Mouse (Mus musculus) liver, embryonic 14.5 days (tissue): Measurements from ENCODE around the gene Eps8.
A peak's percentile ranks its signal among the peaks of the same experiment; 100 is the strongest.

Source experiments
- CTCF ChIP-seq: IDR thresholded peaks from 2 replicates; pipeline ENCODE4 v1.5.1; 2016; ENCODE audit warnings: antibody characterized with exemption, low read depth, control low read depth
- EP300 ChIP-seq: IDR thresholded peaks from 2 replicates; pipeline ENCODE4 v1.6.1; 2016; ENCODE audit warnings: antibody characterized with exemption, low read depth

DNA sequence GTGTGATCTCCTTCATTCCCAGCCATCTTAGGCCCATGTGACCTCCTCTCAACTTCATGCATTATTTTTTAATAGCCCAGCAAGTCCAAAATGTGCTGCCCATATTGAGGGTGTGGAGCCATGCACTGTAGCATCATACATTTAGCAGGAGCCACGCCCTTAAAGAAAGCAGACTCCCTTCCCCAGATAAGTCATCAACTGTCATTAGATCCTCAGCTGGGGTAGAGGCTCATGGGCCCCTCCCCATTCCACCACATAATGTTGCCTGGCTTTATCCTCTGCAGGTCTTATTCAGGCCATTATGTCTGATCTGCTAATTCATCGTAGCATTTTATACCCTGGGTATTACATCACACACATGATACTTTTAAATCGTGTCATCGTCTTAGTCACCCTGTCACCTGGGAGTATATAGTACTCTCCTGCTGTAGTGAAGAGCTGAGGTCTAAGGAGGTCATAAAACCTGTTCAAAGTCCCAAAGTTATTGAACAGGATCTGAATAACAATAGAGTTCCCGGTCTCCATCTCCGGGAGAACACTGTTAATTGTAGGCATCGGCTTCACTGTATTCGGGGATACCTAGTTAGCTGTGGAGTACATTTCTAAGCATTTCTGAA is 57.1 kb downstream of the Eps8 start:
- TF ChIP-seq CTCF (no peak), EP300 (0 out of 2 replicates have a peak, but pooled peaks have one; percentile 22)
